Mouse (Mus musculus) heart, adult 2 months (tissue): ENCODE data around the gene Acsf3.

Experiments
- CTCF ChIP-seq: fragments of 200-600 bp; IDR thresholded peaks from 2 replicates; pipeline ENCODE4 v1.8.1; 2022; ENCODE audit warnings: antibody characterized with exemption, mild to moderate bottlenecking, moderate library complexity
- EP300 ChIP-seq: fragments of 200-500 bp; IDR thresholded peaks from 2 replicates; pipeline ENCODE4 v1.6.1; 2011; ENCODE audit warnings: low read depth, low read length, control low read depth; ENCODE audit not compliant: insufficient read depth
- POLR2A ChIP-seq: fragments of 200-500 bp; IDR thresholded peaks from 2 replicates; pipeline ENCODE4 v1.6.1; 2011; ENCODE audit warnings: mild to moderate bottlenecking, low read depth, low read length, control low read depth; ENCODE audit not compliant: insufficient read depth

GRCm38 (mm10) chr8:122789796-122790195, 14.5 kb downstream of the Acsf3 start:
- TF ChIP-seq CTCF (no peak), EP300 (no peak), POLR2A (no peak)
